Mouse (Mus musculus): ENCODE results near the gene Hmcn2. TPM values are rescaled to one million over a fixed set of nuclear protein-coding genes. Genes with fewer than 3 reads are reported as not detected.

The Hmcn2 gene
- 0.59 TPM for polyA plus RNA-seq (2017; shearing (Covaris generic))

GRCm38 (mm10) chr2:31314007-31314465 is at the start of gene Hmcn2:
Gene Hmcn2 (plus strand): TSS chr2:31314415.

GRCm38 (mm10) chr2:31469931-31470682 is 155.9 kb downstream of the Hmcn2 start, which contains the start of gene Ass1:
Gene Ass1 (plus strand): TSS chr2:31470207.

Other genes with a start within 250 kb of the Hmcn2 start
- 116 TPM for gene Fnbp1, start 172.4 kb upstream of the Hmcn2 start, polyA plus RNA-seq (2017; shearing (Covaris generic))
- 50.4 TPM for gene Gpr107, start 162.1 kb upstream of the Hmcn2 start, polyA plus RNA-seq (2017; shearing (Covaris generic))
- 0.59 TPM for gene Ncs1, start 68.6 kb upstream of the Hmcn2 start, polyA plus RNA-seq (2017; shearing (Covaris generic))
- gene Ass1, start 155.8 kb downstream of the Hmcn2 start, polyA plus RNA-seq (2017; shearing (Covaris generic)) = 117 TPM

All from CD4-positive, CD25-positive, alpha-beta regulatory T cell (primary cell).